In the genomic region with DNA sequence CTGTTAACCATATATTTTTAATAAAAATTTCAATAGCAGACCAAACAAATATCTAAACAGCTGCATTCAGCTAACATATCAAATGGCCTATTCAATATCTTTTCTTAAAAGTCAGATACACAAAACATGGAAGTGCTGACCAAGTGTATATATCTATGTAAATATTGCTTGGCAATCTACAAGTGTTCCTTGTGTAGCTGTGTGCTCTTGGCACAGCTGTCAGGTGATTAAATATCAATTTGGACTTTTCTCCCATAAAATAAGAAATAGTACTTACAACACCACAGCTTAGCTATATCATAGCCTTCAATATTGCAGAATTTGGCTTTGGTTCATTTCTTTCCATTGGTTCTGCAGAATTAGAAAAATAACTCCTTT, we compare ENCODE assay signal across 19 mouse cellular contexts.
DNase-seq lines count a peak whose midpoint lies in the region; ATAC-seq lines count a peak whose summit lies in the region.
"Had no signal": no experiment of that assay in that cellular context is flagged by ENCODE, and none has a peak within 500 bp of the region (broad histone marks: within the 10 kb centered on the region; RNA-seq: fewer than 3 reads in every experiment).

No protein-coding gene starts in this region.

- peaks cover 9% of the 10 kb centered on the region; the same call in 1 of the 2 replicates for H3K9me3 ChIP-seq in forebrain, embryonic 12.5 days
- no peaks in the 10 kb centered on the region for H3K9me3 ChIP-seq in forebrain, embryonic 15.5 days
- peaks cover 12% of the 10 kb centered on the region; the same call in 1 of the 2 replicates for H3K9me3 ChIP-seq in hindbrain, embryonic 12.5 days (replicated peaks)
- H3K9me3 ChIP-seq in hindbrain, embryonic 13.5 days, result 0 out of 2 replicates have a peak, but pooled peaks cover 7% of the 10 kb centered on the region
- H3K9me3 ChIP-seq in neural tube, embryonic 11.5 days (ENCODE audit: control insufficient read depth, low read length), result peaks cover 4% of the 10 kb centered on the region
- H3K9me3 ChIP-seq in neural tube, embryonic 15.5 days (replicated peaks), result no peaks in the 10 kb centered on the region
- H3K9me3 ChIP-seq in heart, embryonic 10.5 days, result 0 out of 2 replicates have a peak, but pooled peaks cover 3% of the 10 kb centered on the region
- H3K9me3 ChIP-seq: intestine, embryonic 15.5 days had no signal

- H3K4me1 ChIP-seq in forebrain, embryonic 12.5 days, result peaks cover 5% of the 10 kb centered on the region; the same call in 1 of the 2 replicates
- H3K4me1 ChIP-seq in forebrain, embryonic 15.5 days, result peaks cover 6% of the 10 kb centered on the region
- 0 out of 2 replicates have a peak, but pooled peaks cover 4% of the 10 kb centered on the region for H3K4me1 ChIP-seq in hindbrain, embryonic 12.5 days
- H3K4me1 ChIP-seq in hindbrain, embryonic 13.5 days (replicated peaks), result 0 out of 2 replicates have a peak, but pooled peaks cover 5% of the 10 kb centered on the region
- H3K4me1 ChIP-seq in neural tube, embryonic 11.5 days (ENCODE audit: control insufficient read depth, insufficient read depth, low read length), result no peaks in the 10 kb centered on the region
- H3K4me1 ChIP-seq in neural tube, embryonic 15.5 days, result no peaks in the 10 kb centered on the region
- no peaks in the 10 kb centered on the region for H3K4me1 ChIP-seq in heart, embryonic 10.5 days
- H3K4me1 ChIP-seq: heart, embryonic 12.5 days; intestine, embryonic 15.5 days had no signal

- ATAC-seq in forebrain, embryonic 12.5 days (ENCODE audit: low FRiP score), result peak; percentile 42; the same call in 1 of the 2 replicates
- ATAC-seq in forebrain, embryonic 15.5 days (replicated peaks), result no peak
- peak; percentile 51; the same call in 1 of the 2 replicates for ATAC-seq in hindbrain, embryonic 12.5 days (ENCODE audit: low FRiP score)
- ATAC-seq in hindbrain, embryonic 13.5 days (ENCODE audit: low FRiP score), result no peak
- peak; percentile 44; the same call in 1 of the 2 replicates for ATAC-seq in neural tube, embryonic 11.5 days (ENCODE audit: insufficient read depth, low FRiP score, low TSS enrichment)
- ATAC-seq in neural tube, embryonic 15.5 days (ENCODE audit: low FRiP score), result no peak
- ATAC-seq: activated CD4-positive, CD25-positive, alpha-beta regulatory T cell, adult 4 months; intestine, embryonic 15.5 days; Patski had no signal

- H3K4me2 ChIP-seq in forebrain, embryonic 12.5 days, result no peak overlapping the region
- H3K4me2 ChIP-seq in forebrain, embryonic 15.5 days (replicated peaks), result no peak overlapping the region
- no peak overlapping the region for H3K4me2 ChIP-seq in hindbrain, embryonic 12.5 days (replicated peaks)
- no peak overlapping the region for H3K4me2 ChIP-seq in hindbrain, embryonic 13.5 days
- H3K4me2 ChIP-seq in neural tube, embryonic 11.5 days (ENCODE audit: low read depth), result no peak overlapping the region
- no peak overlapping the region for H3K4me2 ChIP-seq in neural tube, embryonic 15.5 days
- H3K4me2 ChIP-seq: heart, embryonic 12.5 days; hindbrain, embryonic 14.5 days; intestine, embryonic 15.5 days had no signal

- peaks cover 12% of the 10 kb centered on the region; the same call in 1 of the 2 replicates for H3K27me3 ChIP-seq in forebrain, embryonic 12.5 days
- H3K27me3 ChIP-seq in forebrain, embryonic 15.5 days, result no peaks in the 10 kb centered on the region
- H3K27me3 ChIP-seq in hindbrain, embryonic 12.5 days, result peaks cover 18% of the 10 kb centered on the region; the same call in 1 of the 2 replicates
- peaks cover 23% of the 10 kb centered on the region for H3K27me3 ChIP-seq in hindbrain, embryonic 13.5 days
- no peaks in the 10 kb centered on the region for H3K27me3 ChIP-seq in neural tube, embryonic 11.5 days (ENCODE audit: control insufficient read depth, insufficient read depth, low read length)
- no peaks in the 10 kb centered on the region for H3K27me3 ChIP-seq in neural tube, embryonic 15.5 days (replicated peaks)
- no peaks in the 10 kb centered on the region for H3K27me3 ChIP-seq in heart, embryonic 10.5 days (ENCODE audit: insufficient read depth, poor library complexity, severe bottlenecking)
- H3K27me3 ChIP-seq: CH12.LX; heart, embryonic 12.5 days; intestine, embryonic 15.5 days; Patski had no signal

- no peak overlapping the region for H3K4me3 ChIP-seq in forebrain, embryonic 12.5 days (replicated peaks)
- H3K4me3 ChIP-seq in forebrain, embryonic 15.5 days, result no peak overlapping the region
- no peak overlapping the region for H3K4me3 ChIP-seq in hindbrain, embryonic 12.5 days
- H3K4me3 ChIP-seq in hindbrain, embryonic 13.5 days, result no peak overlapping the region
- H3K4me3 ChIP-seq in neural tube, embryonic 11.5 days (ENCODE audit: low read depth, low read length), result no peak overlapping the region
- H3K4me3 ChIP-seq in neural tube, embryonic 15.5 days (replicated peaks), result no peak overlapping the region
- no peak overlapping the region for H3K4me3 ChIP-seq in heart, embryonic 10.5 days
- H3K4me3 ChIP-seq: heart, adult 2 months; heart, embryonic 12.5 days; intestine, embryonic 15.5 days had no signal

- no peaks in the 10 kb centered on the region for H3K36me3 ChIP-seq in forebrain, embryonic 12.5 days (replicated peaks)
- H3K36me3 ChIP-seq in forebrain, embryonic 15.5 days, result no peaks in the 10 kb centered on the region
- peaks cover 3% of the 10 kb centered on the region; the same call in 1 of the 2 replicates for H3K36me3 ChIP-seq in hindbrain, embryonic 12.5 days
- H3K36me3 ChIP-seq in hindbrain, embryonic 13.5 days, result no peaks in the 10 kb centered on the region
- H3K36me3 ChIP-seq in neural tube, embryonic 11.5 days (ENCODE audit: control insufficient read depth, insufficient read depth, low read length), result no peaks in the 10 kb centered on the region
- H3K36me3 ChIP-seq in neural tube, embryonic 15.5 days, result no peaks in the 10 kb centered on the region
- H3K36me3 ChIP-seq in heart, embryonic 10.5 days, result no peaks in the 10 kb centered on the region
- H3K36me3 ChIP-seq: heart, embryonic 12.5 days; intestine, embryonic 15.5 days had no signal

- no peak overlapping the region for H3K9ac ChIP-seq in forebrain, embryonic 12.5 days
- H3K9ac ChIP-seq in forebrain, embryonic 15.5 days (replicated peaks), result no peak overlapping the region
- H3K9ac ChIP-seq in hindbrain, embryonic 12.5 days, result no peak overlapping the region
- H3K9ac ChIP-seq in hindbrain, embryonic 13.5 days, result no peak overlapping the region
- H3K9ac ChIP-seq in neural tube, embryonic 11.5 days (ENCODE audit: low read length), result no peak overlapping the region
- H3K9ac ChIP-seq in neural tube, embryonic 15.5 days (replicated peaks), result no peak overlapping the region
- H3K9ac ChIP-seq: heart, embryonic 12.5 days; hindbrain, embryonic 14.5 days; intestine, embryonic 15.5 days had no signal

- no peak for DNase-seq in neural tube, embryonic 11.5 days (ENCODE audit: low spot score)
- no peak for DNase-seq in heart, embryonic 10.5 days (ENCODE audit: low spot score)
- DNase-seq: adrenal gland, postnatal 14 days; cerebellum, adult 11-12 months; cerebellum, adult 9-10 months; cerebellum, postnatal 25 days; gastrocnemius, postnatal 14 days; heart, adult 2 months had no signal

- H3K27ac ChIP-seq in forebrain, embryonic 12.5 days, result no peak overlapping the region
- H3K27ac ChIP-seq in forebrain, embryonic 15.5 days (replicated peaks), result no peak overlapping the region
- H3K27ac ChIP-seq in hindbrain, embryonic 12.5 days, result no peak overlapping the region
- no peak overlapping the region for H3K27ac ChIP-seq in hindbrain, embryonic 13.5 days
- H3K27ac ChIP-seq in neural tube, embryonic 11.5 days (ENCODE audit: low read depth, low read length), result no peak overlapping the region
- H3K27ac ChIP-seq in neural tube, embryonic 15.5 days (replicated peaks), result no peak overlapping the region
- H3K27ac ChIP-seq in heart, embryonic 10.5 days, result no peak overlapping the region
- H3K27ac ChIP-seq: heart, adult 2 months; hindbrain, embryonic 14.5 days; intestine, embryonic 15.5 days had no signal

Comparison
In these comparisons a context has a peak if more than half of its experiments do, and no peak if none do; other contexts are left out.
1. ATAC-seq: peak in forebrain, embryonic 12.5 days (single experiment), hindbrain, embryonic 12.5 days (single experiment) and neural tube, embryonic 11.5 days (single experiment); none in forebrain, embryonic 15.5 days (single experiment), hindbrain, embryonic 13.5 days (single experiment) and neural tube, embryonic 15.5 days (single experiment).